Mouse (Mus musculus): ENCODE results near the gene Mpdu1. TPM values are rescaled to one million over a fixed set of nuclear protein-coding genes. Genes with fewer than 3 reads are reported as not detected.
A peak's percentile ranks its signal among the peaks of the same experiment; 100 is the strongest.

Gene Mpdu1
- total and polyA plus RNA-seq, 3 experiments = 110 to 210 (median 210) TPM

GRCm38 (mm10) chr11:69681314-69682208 is 19.1 kb upstream of the Mpdu1 start, which contains the start of gene Senp3 (continued):
- TF ChIP-seq ELF1 (IDR thresholded peaks at IDR 0.05; ENCODE audit: low read depth, low read length) (peak; percentile 77), POLR2AphosphoS2 (IDR thresholded peaks at IDR 0.05; ENCODE audit: low read depth, low read length) (peak; percentile 95), ZMIZ1 (IDR thresholded peaks at IDR 0.05; ENCODE audit: low read depth, low read length) (peak; percentile 95), PAX5 (IDR thresholded peaks at IDR 0.05; ENCODE audit: low read length) (no peak), USF2 (conservative IDR thresholded peaks at IDR 0.05; ENCODE audit: low read depth, low read length) (no peak), SIN3A (IDR thresholded peaks at IDR 0.05; ENCODE audit: low read length) (peak; percentile 94), TCF12 (IDR thresholded peaks at IDR 0.05; ENCODE audit: low read depth, low read length) (peak; percentile 88), MAZ (IDR thresholded peaks at IDR 0.05; ENCODE audit: low read depth, low read length) (peak; percentile 95), NRF1 (IDR thresholded peaks at IDR 0.05; ENCODE audit: low read depth, low read length) (peak; percentile 96), CHD2 (IDR thresholded peaks at IDR 0.05; ENCODE audit: low read length) (peak; percentile 87), UBTF (IDR thresholded peaks at IDR 0.05; ENCODE audit: low read depth, low read length) (peak; percentile 84; the same call in 1 of the 2 replicates), MAX (IDR thresholded peaks at IDR 0.05; ENCODE audit: low read length) (peak; percentile 96), TBP (conservative IDR thresholded peaks at IDR 0.05; ENCODE audit: low read depth, low read length) (peak; percentile 48; the same call in 1 of the 2 replicates), USF1 (IDR thresholded peaks at IDR 0.05; ENCODE audit: low read depth, low read length) (peak; percentile 50), BHLHE40 (IDR thresholded peaks at IDR 0.05; ENCODE audit: low read depth, low read length) (peak; percentile 88)

GRCm38 (mm10) chr11:69680136-69680855 is 17.9 kb upstream of the Mpdu1 start:
- Histone ChIP-seq H3K4me2 (ENCODE audit: insufficient read depth, low read depth, poor library complexity, severe bottlenecking) (peak overlapping the region; percentile 100), H3K4me3 (replicated peaks in 1 of 3; ENCODE audit: low read depth in 2 of 3, low read length in 2 of 3, poor library complexity in 1 of 3) (peak overlapping the region; percentile 75 to 96 (median 85)), H3K36me3 (replicated peaks in 1 of 2; ENCODE audit: control insufficient read depth in 1 of 2, insufficient read depth in 1 of 2, low read length in 1 of 2) (peaks cover 38 to 47% of the 10 kb centered on the region in 2 experiments), H3K4me1 (ENCODE audit: control insufficient read depth in 1 of 2, insufficient read depth in 2 of 2) (peaks cover 0 to 58% of the 10 kb centered on the region in 2 experiments; a peak in 2 of 4 replicates), H3K27ac (ENCODE audit: insufficient read depth, low read depth) (no peak overlapping the region), H3K9ac (ENCODE audit: insufficient read depth, low read depth) (peak overlapping the region; percentile 79), H3K9me3 (replicated peaks; ENCODE audit: low read length) (no peaks in the 10 kb centered on the region), H3K27me3 (replicated peaks) (no peaks in the 10 kb centered on the region), H3K79me2 (replicated peaks; ENCODE audit: control insufficient read depth, extremely low read depth, insufficient read depth, poor library complexity, severe bottlenecking) (peaks cover 42% of the 10 kb centered on the region)
- TF ChIP-seq MXI1 (IDR thresholded peaks at IDR 0.05; ENCODE audit: low read depth, low read length) = no peak
- TF ChIP-seq POLR2A (IDR thresholded peaks at IDR 0.05; ENCODE audit: low read depth, low read length) = 0 out of 2 replicates have a peak, but pooled peaks have one; percentile 22
- no peak for TF ChIP-seq ZKSCAN1 (IDR thresholded peaks at IDR 0.05; ENCODE audit: borderline replicate concordance, low read depth, low read length)
- dilution Hi-C loops (cut with MboI; ENCODE audit: extremely low pct_ligation_motif_present, extremely low pct_unique_long_range_greater_than_20kb, low sequenced_read_pairs) = no loop called here
- no peak for DNase-seq (ENCODE audit: extremely low read depth)
- in situ Hi-C loops (cut with MboI; ENCODE audit: low pct_ligation_motif_present, low pct_unique_long_range_greater_than_20kb, low sequenced_read_pairs) = loop anchor here (5.0 to 10.0 kb wide), 2 partner anchors 65 to 197 kb away; partner anchors contain the start of gene Tmem95

Data from CH12.LX (cell line).